Mouse (Mus musculus): ENCODE measurements at regions not wholly inside any gene's neighbourhood (a gene's known extent, or its start where the extent isn't known, plus 50 kb on each side); places are given as distances from the start of the nearest gene placed in this dataset.

DNA sequence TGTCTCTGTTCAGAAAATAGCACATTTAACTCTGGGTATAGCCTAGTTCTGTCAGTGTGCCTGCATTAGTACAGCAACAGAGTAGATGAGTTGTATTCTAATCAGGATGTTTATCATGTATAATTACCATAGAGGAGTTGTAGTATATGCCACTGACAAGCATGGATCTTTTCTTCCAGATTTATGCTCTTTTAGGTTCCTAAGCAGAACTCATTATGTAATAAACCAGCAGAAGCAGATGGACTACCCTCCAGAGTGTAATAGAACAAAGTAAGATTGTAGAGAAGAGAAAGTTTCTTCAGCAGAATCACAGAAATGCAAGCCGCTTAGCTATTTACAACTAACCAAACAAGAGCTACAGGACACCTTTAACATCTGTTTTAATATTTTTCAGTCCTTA, 517.2 kb upstream of the Epha5 start:
- no peak for DNase-seq

DNA sequence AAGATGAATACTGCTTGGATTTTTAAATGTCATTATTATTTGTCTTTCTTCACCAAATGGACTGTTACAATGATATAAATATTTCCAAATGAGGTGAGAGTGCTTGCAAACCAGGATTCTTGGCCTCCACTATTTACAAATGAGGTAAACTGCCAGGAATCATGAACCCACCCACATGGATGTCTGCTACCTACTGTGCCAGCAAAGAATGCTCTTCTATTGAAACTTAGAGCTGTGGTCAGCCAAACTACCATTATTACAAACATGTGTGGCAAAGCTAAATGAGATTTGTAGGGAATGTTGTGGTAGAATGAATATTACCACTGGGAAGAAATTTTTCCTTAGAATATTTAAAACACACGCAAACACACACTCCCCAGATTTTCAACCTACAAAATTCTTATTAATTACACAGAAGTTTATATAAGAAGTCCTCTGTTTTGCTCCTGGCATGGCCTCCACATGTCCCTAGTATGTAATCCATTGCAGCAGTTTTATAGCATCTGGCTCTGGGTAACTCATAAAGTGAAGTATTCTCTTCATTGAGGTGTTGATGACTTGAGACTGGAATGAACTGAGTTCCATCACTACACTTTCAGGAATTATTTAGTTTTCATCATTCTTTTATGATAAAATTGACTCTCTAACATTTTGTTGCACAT, 500.6 kb upstream of the Epha5 start:
- DNase-seq: no peak

DNA sequence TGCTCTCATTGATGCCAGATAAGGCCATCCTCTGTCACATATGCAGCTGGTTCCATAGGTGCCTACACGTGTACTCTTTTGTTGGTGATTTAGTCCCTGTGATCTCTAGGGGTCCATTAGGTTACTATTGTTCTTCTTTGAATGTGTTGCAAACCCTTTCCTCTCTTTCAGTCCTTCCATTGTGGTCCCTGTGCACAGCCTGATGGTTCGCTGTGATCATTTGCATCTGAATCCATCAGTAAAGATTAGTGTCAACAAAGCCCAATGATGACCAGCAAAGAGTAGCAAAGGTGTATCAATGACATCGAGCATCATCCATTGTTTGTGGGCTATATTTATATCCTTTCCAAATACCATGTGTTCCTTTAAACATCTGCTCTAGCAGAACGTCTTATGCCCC, 484.5 kb upstream of the Epha5 start:
- DNase-seq: no peak

DNA sequence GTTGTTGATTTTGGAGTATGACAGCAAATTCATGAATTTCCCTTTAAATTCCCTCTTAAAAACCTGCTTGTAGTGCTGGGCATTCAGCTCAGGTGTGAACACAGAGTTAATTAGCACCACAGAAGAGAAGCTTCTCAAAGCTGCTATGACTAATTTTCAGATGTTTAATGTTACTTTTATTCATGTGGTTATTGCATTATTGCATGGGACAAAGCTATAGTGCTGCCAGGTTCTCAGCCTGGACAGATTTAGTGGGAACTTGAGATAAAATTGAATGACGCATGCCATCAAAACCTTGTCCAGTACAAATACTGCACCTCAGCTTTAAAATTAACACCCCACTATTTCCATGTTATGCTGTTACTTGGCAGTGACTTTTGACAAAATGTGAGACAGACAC, 480.4 kb upstream of the Epha5 start:
- DNase-seq: no peak

DNA sequence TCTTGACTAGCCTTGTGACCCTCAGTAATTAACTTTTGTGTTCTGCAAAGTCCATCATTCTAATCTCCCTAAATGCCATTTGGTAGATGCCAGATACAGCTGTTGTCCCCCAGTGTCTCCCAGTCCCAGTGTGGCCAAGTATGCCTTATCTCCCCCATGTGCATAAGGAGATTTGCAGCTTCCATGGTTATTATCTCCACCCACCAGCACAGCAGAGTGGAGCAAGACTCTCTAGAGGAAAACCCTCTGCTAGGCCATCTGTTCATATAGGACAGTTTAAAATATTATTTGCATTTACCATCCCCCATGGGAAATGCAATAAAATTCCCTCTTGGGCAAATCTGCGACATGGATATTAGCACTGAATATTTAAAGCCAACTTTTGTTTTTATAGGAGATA, 436.4 kb upstream of the Epha5 start:
- DNase-seq: no peak

DNA sequence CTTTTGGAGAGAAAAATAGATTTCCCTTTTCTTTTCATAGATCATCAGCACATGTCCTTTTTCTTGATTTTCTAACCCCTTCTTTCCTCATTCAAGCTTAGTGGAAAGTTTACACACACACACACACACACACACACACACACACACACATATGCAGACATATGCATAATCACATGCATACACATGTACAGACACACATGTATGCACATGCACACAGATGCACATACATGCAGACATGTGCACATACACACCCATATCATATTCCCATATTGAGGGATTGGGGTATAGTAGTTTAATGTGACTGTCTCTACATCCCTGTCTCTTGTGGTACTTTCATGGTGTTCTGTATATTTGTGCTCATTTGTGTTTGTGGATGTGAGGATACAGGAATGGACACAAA, 432.0 kb upstream of the Epha5 start:
- DNase-seq: no peak

DNA sequence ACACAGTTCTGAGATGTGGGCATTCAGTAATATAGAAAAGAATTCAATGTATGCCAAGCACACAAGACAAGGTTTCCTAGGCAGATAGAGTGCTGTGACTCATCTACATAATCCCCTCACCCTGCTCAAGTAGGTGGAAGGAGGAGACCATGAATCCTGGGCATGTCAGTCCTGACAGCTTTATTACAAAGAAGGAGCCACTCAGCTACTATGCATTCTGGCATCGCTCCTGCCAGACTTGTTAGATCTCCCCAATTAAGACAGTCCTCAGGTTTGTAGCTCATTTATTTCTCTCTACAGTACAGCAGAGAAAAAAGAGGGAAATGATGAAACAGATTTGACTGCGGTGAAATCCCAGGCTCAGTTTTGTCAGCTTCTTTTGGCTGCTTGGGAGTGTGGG, 431.6 kb upstream of the Epha5 start:
- DNase-seq: peak; percentile 2

DNA sequence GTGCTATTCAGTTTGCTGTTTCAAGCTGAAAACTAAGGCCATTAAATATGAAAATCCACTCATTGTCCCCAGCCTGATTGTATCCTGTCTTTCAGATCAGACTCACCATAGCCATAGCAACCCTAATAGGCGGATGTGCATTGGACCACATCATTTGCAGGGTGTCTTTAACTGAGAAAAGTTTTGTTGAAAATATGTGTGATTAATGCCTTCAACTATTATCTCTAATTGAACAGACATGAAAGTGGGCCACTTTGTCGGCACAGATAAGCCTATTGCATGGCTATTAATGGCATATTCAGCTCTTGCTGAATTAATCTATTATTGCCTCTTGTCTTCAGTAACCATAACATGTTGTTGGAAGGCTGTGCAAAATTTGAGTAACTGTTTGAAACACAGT, 394.3 kb upstream of the Epha5 start:
- DNase-seq: no peak

DNA sequence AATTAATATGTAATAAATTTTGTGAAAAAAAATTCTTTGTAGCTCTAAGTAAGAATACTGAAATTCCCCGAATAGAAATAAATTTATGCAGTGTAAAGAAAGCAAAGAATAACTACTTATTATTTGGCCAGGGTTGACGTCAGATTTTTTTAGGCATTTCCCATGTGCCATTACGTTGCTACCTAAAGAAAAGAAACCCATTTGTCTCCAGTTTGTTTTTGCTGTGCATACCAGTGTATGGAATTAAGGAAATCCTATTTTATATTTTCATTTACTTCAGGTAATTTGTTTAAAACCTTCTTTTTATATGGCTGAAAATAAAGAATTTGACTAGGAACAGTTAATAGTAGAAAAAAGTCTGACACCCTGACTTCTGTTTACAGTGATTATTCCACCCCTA, 393.7 kb upstream of the Epha5 start:
- DNase-seq: no peak

DNA sequence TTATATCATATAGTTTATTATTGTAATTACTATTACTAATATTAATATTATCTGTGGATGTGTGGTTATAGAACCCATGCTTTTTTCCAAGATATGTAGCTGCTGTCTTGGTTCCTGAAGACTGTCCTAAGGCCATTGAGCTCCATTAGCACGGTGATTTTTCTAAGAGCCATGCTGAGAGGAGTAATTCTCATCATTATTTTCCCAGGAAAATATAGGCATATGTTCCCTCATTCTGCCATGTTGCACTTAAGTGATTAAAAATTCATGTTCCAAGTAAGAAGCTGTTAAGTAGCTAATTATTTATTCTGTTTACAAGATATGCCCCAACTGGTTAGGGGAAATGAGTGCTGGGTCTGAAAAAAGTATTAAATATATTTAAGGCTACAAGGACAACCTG, 345.4 kb upstream of the Epha5 start:
- DNase-seq: no peak

DNA sequence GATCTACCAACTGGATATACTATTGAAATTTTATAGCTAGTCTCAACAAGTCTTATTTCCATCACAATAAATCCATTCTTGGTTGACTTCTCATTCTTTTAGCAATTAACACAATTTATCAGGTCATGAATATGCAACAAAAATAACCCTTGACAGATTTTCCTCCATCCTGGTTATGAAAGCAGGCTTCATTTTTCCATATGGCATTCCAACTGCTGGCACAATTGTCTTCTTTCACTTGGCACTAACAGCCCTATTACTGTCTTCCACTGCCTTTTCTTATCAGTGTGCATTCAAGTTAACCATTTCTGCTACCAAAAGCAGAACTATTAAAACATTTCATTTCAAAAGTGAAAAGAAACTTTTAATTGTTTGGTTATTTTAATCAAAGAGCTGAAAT, 334.9 kb upstream of the Epha5 start:
- DNase-seq: no peak

DNA sequence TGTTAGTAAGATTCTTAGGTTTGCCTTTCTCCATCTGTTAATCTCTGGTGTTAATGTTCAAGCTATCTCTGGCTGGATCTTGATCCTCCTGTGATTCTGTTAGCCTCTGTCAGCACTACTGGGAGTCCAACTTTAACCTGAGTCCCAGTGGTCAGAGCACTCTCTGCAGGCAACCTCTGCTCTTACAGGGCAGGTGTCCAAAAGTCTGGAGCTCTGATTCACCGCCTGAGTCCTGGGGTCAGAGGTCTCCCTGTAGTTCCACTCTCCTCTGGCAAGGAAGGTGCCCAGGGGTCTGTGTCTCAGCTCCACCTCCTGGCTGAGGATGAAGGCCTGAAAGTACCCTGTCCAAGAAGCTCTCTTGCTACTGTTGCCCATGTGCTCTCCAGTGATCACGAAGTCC, 288.3 kb upstream of the Epha5 start:
- DNase-seq: no peak

DNA sequence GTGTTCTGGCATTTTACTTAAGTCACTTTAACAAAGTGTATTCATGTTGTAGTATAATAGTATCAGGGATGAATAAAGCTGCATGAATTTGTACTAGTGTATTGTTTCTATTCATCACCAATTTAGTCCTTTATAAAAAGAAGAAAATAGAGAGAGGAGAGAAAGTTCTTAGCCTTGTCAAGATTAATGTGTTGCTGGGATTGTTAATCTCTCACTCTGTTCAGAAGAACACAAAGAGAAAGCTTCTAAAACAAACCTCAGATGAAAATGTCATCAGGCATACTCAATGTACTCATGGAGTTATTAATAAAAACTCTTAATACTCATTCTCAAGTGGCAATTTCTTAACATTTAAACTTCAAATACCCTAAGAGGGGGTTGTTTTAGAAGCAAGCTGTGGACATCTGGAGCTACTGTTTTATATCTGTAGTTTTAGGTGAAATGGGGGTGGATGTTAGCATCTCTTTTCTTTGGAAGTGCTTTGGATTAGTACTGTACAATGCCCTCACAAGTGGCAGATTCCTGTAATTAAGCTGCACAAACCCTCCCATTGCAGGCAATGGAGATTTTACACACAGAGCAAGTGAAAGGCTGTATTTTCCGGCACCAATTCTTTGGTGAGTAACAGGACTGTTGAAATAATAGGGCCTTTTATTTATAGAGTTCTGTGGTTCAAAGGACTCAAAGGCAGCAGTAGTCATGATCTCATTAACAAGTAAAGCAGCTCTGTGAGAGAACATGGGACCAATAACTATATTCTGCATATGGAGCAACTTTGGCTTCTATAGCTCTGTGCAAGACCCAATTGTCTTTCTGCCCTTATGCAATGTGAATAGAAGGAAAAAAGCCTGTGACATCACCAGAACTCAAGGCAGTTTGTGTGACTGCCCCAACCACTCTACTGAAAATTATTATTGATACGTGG, 273.4 kb upstream of the Epha5 start:
- DNase-seq: no peak

DNA sequence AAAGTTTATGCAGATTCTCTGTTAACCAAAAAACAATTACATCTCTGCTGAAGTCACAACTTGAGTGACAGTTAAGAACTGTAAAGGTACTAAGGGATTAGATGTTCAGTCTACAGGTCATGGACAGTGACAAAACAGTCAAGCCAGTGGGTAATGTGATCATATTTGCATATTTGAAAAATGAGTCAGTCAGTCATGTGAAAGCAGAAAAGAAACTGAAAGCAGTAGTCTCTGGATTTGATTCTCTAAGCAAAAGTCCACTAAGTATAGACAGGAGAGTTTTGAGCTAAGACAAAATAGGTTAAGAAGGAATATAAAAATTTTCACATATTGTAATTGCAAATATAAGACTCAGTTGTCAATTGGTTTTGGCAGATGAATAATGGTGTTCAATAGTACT, 270.4 kb upstream of the Epha5 start:
- DNase-seq: no peak

DNA sequence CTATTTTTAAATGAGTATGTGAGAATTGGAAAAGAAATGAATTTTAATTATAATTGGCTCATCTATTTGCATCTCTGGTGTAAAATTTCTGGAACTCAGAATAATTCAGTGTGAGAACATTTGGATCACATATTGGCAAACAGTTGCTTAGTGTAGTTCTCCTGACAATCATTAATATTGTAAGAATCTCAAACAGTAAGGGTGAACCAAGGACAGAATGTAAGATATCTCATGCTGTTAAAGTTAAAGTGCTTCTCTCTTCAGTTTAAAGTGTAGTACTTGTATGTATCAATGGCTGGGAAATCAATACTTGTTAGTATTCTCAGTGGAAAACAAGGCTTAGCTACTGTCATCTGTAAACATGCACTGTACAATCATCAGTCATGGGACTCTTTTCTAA, 238.0 kb upstream of the Epha5 start:
- DNase-seq: no peak

DNA sequence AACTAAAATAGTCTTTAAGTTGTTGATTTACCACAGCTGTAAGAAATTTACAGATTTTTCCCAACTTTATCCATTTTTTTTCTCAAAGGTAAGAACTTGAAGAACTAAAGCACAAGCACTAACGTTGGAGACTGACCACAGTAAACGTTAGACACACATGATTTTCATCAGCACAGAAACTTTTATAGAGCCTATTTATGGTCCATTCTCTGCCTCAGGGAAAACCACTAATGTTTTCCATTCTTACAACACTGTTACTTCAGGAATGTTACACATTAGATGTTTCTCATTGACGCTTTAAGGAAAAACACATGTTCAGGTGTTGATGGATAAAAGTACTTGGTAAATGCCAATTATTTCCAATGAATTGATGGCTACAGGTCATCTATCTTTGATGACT, 218.3 kb upstream of the Epha5 start:
- no peak for DNase-seq

DNA sequence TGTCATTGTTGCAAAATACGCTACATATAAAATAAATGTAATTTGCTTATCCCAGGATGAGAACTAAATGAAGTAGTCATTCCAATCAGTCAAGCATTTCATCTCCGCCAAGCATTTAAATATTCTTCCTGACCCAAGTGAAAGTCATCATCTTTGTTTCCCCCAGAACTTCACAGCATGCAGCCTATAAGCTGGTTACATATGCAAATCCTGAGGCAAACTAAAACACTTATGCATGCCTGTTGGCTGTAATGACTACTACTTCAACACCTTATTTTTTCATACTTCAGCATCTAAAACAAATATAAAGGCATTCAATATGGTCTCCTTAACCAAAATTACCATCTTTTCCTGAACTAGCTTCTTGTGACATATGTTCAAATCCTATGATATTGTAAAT, 215.7 kb upstream of the Epha5 start:
- DNase-seq: no peak

DNA sequence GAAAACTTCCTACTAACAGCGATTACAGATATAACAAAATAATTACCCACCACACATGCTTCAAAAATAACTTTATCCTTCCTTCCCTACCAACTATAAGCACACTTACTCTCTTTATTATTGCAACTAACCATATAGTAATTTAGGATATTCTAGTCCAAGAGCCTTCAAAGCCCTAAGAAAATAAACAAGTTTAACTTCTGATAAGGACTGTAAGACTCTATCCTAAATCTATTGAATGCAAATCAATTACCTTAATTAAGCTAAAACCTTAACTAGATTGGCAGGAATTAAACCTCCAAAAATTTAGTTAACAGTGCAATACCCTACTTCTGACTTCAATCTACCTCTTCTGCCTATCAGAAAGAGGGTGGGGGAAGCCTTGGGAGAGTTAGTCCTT, 201.0 kb upstream of the Epha5 start:
- no peak for DNase-seq

DNA sequence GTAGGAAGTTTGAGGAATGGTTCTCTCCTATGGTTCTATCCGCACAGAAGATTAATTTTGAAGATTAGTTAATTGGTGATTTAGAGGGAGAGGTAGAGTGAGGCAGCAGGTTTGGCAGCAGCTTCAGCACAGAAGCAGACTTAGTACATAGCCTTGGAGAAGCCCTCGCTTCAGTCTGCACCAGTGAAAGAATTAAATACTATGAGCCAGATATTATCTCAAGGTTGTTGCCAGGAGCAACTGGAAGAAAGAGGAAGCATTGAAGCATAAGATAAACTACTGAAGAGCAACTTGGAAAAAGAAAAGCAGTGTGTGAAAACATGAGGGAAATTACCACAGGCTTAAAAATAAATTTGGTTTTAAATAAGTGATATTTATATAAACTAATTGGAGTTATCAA, 191.5 kb upstream of the Epha5 start:
- DNase-seq: no peak

DNA sequence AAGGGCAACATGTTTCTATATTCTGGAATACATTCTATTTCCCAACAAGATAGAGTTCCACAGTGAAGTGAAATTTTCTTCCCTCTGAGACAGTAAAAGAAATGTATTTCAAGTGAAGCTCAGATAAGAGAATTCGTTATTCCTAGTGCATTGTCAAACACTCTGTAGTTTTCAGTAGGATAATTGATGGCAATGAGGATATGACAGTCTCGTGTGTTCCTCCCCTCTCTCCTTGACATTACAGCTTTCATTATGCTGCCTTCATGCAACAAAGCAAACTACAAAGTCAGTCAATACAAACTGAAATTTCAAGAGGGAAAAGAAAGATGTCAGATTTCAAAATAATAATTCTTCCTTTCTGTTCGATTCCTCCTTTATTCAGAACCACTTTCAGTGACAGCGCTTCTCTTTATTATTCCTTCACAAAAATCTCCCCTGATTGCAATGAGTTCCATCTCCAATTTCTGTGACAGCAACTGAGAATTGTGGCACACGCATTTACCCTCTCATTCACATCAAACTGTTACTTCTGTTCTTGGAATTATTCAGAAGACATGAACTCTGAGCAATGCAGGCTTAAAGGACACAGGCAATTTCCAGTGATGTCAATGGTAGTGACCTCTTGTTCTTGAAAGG, 148.2 kb upstream of the Epha5 start:
- DNase-seq: no peak

DNA sequence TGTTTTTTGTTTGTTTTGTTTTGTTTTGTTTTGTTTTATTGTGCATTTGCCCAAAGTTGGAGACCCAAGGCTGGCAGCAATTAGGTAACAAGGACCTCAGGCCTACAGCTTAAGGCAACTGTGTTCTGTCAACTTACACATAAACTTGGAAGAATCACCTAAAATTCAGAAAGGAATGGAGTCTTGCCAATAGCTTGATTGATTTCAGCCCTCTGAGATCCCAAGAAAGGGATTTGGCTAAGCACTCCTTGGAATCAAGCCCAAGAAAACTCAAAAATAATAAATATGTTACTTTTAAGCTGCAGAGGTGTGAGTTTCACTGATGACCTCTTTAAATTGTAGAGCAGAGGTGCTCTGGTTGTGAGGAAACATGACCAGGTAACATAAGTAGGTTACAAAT, 102.7 kb upstream of the Epha5 start:
- no peak for DNase-seq

DNA sequence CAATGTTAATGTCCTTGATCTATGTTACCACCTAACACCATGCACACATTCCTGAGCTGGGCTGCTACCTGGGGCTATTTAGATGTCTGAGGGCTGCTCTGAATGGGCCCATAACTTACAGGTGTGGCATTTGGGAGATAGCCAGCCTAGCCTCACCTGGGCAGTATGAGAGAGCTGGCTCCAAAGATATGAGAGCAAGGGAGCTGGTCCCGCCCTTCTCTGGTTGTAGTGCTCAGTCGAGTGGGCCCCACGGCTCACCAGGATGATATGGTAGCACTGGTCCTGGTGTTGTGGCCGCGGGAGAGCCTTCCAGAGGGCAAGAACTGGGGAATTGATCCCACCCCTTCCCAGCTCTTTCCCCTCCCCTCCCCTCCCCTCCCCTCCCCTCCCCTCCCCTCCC, 93.0 kb upstream of the Epha5 start:
- no peak for DNase-seq

DNA sequence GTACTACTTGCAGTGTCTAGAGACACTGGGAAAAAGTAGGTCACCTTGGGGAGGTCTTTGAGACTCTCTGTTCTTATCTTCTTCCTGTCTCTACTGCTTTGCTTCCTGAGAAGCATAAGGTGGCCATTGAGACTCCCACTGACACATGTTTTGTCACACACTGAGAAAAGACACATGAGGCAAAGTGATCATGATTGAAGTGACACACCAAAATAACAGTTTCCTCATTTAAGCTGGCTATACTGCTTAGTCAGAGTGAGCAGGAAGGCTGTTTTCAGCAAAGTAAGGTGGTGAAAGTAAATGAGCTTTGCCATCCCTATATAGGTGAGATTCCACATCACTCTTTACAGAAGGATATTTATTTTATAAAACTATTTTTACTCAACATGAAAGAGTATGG, 63.8 kb upstream of the Epha5 start:
- no peak for DNase-seq

All from right cerebral cortex, adult 18-20 months (tissue).